Mouse (Mus musculus) R1 (cell line): ENCODE data around the gene Mog.

Experiments used
- DNase-seq: peaks from one replicate; pipeline ENCODE4 v3.0.0-alpha.2; 2018; ENCODE audit warnings: low read depth, low spot score

The Mog gene

DNA sequence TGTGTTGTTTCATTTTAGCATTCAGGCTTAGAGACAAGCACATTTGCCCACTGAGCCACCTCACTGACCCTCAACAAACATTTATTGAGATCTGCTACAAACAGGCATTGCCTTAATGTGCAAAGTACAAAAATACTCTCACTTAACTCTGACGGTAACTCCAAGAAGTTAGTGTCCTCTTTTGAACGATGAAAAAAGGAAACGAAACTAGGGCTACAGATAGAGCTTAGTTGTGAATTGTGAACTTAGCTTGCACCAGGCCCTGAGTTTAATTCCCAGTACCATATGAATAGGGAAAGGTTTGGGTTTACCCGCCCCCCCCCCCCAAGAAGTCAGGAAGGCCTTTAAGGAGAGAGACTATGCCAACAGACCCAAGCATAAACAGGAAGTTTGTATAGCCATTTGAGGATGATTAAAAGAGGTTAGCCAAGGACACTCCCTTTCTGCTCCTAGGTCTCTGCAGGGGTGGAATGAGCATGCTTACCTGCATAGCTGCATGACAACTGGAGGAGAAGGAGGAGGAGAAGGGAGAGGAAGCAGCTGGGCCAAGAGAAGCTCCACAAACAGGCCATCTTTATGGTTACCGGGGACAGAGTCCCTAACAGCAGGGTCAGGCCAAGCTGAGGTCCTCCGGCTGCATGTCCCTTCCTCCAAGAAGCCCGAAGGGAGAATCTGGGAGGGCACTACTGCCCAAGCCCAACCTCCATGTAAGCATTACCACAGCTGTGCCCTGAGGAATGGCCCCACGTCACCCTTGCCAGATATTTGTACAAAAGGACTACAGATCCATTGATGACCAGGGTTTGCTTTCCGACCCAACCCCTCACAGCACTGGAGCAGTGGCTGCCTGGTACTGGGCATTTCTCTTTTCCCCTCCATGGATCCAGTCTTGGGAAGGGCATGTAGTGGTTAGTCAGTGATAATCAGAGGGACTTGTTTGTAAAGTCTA, at the start of gene Mog:
Gene Mog (minus strand): TSS at position 771 of the 949 bp plus-strand sequence.
- peak; percentile 88 for DNase-seq

DNA sequence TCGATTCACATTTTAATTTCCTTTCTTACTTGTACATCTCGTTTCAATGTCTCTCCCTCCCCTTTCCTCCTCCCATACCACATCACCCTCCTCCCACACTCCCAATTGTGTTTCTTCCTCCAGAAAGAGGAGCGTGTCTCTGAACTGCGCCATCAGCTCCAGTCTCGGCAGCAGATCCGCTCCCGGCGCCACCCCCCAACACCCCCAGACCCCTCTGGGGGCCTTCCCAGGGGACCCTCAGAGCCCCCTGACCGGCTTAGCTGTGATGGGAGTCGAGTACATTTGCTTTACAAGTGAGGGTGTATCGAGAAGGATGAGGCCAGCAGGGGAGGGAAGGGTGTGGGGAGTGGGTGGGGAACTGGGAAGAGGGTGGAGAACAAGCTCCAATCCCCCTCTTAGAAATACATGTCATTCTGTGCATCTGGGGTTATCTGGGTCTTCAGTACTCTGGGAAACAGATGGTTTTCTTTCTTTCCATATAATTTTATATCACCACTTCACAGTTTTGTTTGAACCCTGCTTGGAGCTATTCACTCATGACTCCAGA, 49.6 kb upstream of the Mog start:
- peak; percentile 76 for DNase-seq

DNA sequence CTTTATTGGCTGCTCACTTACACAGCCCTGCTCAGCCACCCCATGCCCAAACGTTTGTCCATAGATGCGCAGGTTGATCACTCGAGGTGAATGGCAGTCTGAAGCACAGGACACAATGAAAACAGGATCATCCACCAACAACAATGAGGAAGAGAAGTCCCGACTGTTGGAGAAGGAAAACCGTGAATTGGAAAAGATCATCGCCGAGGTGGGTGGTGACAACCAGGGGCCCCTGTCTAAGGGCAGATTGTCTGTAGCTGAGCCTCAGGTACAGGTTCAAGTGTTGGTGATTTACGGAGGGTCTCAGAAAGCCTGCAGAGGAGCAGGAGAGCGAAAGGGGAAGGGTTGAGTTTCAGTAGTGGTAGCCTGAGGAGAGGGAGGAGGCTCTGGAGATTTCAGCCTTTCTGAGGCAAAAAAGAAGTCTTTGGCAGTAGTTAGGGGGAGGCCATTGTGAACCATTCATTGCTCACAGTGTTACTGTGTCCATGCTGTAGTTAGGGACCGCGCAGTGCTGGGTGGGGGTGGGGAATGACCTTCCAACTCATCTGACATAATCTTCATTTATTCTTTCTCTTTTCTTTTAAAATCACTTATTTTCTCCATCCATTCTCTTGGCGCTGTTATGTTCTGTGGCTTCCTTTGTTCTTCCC, 49.0 kb upstream of the Mog start:
- DNase-seq, result peak; percentile 50

DNA sequence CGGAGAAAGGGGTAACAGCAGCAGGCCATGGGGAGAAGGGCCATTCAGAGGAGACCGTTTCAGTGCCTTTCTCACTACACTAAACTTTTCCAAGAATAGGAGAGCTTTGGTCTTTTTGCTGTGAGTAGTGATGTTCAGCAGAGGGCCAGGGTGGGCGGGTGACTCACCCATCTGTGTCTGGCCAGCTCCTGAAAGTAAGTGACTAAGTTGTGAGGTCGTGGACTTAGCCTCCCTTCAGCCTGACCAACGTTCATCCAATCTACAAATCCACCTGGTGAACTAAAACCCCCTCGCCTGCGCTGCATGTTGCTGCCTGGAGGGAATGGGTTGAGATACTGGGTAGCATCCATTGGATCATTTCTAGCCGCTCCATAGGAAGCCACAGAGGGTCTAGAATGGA, 46.9 kb upstream of the Mog start:
- no peak for DNase-seq

DNA sequence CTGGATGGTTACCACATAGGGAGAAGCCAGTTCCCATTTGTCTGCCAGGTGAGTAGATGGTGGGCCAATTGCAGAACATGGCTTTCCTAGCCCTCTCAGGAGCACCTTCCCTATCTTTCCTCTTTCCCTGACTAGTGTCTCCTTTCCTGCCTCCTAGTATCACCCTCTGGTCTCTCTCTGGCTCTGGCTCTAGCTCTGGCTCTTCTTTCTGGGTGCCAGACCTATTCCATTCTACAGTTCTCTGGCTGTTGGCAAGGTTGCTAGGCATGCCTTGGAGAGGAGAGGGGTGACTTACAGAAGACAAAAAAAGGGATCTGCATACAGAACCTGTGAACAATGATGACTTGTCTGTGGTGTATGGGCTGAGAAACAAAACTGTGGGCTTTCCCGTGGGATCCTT, 44.7 kb upstream of the Mog start:
- DNase-seq, result no peak

DNA sequence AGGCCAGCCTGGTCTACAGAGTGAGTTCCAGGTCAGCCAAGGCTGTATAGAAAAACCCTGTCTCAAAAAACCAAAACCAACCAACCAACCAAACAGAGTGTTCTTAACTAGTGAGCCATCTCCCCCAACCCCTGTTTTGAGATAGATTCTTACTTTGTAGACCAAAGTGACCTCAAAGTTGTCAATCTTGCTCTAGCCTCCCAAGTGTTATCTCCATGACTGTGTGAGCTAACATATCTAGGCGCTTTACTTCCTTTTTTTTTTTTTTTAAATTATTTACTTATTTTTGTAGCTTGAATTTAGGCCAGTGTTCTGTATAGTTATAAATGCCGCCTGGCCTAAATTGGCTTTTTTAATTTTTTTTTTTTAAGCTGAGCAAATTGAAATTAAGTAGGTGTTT, 42.8 kb upstream of the Mog start:
- no peak for DNase-seq

DNA sequence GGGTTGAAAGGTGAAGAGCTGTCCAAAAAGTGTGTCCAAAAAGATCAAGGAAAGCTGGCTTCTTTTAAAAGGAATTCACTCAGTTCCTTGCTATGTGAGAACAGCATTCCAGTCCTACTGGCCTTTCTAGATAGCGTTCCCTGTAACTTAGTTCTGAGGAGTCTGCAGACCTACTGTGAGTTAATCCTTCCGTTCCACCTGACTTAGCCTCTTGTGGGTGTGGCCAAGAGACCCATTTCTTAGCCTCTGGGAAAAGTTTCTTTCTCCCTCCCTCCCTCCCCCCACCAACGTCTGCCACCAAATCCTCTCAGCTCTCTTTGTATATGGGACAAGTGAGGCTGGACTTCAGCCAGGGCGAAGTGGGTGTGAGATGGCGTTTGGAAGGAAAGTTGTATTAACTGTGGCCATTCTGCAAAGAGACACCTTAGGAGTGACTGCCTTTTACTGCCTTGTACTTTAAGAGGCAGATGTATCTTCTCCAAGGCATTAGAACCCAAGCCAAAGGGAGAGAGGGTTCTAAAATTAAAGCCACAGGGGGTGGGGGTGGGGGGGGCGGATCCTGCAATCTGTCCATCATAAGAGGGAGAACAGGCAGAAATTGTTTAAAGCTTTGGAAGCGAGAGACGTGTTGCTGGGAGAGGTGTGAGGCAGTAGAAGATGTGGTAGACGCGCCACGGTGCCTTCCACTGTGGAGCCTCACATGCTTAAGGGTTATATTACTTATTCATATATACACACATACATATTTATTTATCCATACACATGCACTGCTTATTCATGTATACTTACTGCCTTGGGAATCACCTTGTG, 40.7 kb upstream of the Mog start:
- peak; percentile 92 for DNase-seq

DNA sequence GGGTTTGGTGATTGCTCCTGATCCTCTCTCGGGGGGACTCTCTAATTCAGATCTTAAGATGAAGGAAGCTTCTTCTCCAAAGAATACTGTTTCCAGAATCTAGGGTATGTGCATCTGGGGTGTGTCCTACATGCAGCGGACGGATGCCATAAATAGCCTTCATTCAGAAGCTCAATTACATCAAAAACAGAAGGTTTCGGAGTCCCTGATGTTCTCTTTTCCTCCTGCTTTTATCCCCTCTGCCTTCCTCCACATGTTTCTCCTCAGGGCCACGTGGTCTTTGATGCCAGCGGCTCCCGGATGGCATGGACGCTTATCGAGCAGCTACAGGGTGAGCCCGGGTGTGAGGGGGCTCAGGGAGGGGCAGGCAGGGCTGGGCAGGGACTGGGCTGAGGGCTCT, 39.9 kb upstream of the Mog start:
- no peak for DNase-seq

DNA sequence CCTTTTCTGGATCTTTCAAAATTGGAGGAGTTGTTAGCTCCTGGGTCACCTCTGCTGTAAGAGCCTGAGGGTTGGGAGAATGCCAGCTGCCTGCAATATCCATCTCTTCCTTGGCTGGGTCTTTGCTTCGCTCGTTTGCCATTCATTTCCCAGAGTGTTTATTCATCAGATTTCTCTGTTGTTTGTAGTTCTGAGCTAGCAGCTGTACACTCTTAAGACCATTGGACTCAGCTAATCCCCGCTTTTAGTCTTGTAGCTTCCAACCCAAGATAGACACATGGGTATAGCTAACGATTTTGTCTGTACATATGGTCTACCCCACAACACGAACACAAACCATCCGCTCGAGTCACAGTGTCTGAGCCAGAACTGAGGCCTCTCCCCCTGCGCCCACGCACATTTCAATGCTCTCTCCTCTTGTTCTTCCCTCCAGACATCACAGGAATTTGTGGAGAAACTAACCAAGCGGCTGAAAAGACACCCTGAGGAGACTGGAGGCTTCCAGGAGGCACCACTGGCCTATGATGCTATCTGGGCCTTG, 39.0 kb upstream of the Mog start:
- DNase-seq, result no peak

DNA sequence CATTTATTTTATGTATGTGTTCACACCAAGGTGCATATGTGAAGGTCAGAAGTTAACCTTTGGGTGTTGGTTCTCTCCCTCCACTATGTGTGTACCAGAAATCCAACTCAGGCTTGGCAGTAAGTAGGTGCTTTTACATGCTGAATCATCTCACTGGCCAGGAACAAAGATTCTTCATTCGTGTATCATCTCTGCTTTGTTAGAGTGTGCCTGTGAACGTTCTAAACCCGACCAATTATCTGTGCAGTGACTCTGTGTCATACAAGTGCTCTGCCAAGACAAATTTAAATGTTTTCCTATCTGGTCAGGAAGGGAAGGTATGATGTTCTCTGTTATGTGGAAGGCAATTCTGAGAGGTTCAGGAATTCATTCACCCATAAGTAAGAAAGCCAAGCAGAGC, 38.2 kb upstream of the Mog start:
- DNase-seq, result no peak

DNA sequence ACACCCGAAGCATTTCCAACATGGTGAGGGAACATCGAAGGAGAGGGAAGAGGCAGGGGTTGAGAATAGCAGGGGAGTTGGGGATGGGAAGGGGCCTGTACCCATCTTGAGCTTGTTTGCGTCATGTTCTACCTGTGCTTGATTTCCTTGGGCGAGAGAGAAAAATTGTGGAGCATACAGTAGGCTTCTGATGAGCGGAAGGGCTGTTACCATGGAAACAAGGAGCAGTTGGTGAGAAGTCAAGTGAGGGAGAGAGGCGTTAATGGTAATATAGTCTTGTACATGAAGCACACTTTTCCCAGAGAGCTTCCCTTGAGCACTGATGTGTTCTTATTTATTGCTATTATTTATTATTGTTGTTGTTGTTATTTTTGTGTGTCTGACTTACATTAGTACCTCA, 33.8 kb upstream of the Mog start:
- DNase-seq, result peak; percentile 56

DNA sequence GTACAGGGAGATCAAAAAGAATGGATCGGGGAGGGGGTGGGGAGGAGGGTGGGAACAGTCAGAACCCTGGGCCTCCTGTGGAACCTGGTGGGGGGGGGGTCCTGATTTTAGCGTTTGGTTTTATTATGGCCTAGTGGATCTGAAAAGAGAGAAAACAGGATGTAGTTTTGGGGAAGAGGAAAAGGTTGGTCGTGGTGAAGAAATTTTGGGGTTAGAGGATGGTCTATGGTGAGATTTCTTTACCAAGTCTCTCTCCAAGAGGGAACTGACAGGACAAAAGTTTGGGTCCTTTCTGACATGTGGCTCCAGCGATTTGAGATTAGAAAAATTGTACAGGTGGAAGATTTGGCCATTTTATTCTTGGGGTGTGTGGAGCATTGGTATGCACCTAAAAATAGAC, 28.5 kb upstream of the Mog start:
- no peak for DNase-seq

DNA sequence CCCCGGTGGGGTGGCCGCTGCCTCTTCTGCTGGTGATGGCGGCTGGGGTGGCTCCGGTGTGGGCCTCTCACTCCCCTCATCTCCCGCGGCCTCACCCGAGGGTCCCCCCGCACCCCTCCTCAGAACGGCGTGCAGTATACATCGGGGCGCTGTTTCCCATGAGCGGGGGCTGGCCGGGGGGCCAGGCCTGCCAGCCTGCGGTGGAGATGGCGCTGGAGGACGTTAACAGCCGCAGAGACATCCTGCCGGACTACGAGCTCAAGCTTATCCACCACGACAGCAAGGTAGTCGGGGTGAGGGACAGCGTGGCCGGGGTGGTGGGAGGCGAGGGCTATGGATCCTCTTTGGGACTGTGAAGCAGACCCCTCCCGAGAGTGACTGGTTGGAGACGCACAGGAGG, 27.7 kb upstream of the Mog start:
- DNase-seq, result no peak

DNA sequence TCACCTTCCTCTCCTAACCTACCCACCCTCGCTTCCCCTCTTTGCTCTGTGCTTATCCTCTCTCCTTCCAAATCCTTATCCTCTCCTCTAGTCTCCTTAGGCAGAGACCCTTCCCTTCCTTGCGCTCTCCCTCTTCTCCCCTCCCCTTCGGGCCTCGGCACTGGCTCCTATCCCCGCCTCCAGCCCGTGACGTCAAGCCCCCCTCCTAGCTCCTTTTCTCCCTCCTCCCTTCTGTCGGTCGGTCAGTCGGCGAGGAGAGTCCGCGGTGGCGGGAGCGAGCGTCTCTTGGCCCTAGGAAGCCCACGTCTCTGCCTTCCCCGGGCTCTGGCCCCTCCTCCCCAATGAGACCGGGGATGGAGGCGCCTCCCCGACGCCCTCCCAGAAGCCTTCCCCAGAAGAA, 27.2 kb upstream of the Mog start:
- peak; percentile 89 for DNase-seq

DNA sequence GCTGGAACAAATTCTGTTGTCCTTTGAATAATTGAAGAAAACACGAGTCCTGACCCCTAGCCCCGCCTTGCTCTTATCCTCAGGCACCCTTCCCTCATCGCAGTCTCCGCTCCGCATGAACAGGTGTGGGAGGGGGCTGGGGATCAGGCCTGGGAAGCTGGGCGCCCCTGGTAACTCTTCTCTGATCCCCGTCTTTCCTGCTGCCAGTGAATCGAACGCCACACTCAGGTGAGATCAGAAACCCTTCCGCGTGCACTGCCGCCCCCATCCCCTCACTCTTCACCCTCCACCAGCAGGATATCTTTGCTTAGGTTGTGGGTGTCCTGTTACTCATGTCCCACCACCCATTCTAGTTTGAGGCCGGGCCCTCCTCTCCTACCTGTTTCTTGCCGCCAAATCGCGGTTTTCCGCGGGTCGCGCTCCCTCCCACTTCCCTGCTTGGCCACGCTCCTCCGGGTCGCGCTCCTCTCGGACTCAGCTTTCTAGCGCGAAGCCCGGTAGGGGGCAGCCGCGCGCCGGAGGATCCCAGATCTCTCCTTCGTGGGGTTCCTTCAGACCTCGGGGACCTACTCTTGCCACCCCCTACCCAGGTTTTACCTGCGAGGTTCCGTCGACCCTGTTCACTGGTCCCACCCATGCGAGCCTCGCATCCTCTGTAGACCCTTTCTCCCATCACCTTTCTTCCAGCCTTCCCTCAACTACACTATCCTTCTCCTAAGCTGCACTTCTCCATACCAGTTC, 26.5 kb upstream of the Mog start:
- peak; percentile 83 for DNase-seq

DNA sequence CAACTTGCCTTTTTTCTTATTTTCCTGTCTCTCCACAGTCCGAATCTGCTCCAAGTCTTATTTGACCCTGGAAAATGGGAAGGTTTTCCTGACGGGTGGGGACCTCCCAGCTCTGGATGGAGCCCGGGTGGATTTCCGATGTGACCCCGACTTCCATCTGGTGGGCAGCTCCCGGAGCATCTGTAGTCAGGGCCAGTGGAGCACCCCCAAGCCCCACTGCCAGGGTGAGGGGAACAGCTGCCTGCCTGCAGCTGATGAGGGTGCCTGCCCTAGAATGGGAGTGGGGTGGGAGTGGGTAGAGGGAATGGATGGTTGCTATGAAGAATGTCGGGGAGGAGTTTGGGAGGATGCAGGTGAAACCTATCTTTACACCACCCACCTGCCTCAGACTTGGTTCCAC, 25.2 kb upstream of the Mog start:
- no peak for DNase-seq

DNA sequence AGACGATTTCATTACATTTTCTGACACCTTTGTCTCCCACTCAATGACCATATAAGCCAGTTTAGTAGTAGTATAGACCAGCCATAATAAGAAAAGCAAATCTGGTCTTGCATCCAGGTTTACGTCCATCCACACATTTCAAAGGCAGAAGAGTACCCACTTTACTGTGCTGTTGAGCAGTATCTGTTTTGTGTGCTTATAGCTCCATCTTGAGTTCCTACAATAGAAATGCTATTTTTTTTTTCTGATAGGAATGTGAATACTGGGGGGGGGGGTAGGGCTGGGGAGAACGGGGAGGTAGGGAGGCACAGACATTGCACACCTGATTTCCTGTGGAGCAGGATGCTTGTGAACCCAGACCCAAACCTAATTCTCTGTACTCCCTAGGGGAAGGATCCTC, 24.8 kb upstream of the Mog start:
- no peak for DNase-seq

DNA sequence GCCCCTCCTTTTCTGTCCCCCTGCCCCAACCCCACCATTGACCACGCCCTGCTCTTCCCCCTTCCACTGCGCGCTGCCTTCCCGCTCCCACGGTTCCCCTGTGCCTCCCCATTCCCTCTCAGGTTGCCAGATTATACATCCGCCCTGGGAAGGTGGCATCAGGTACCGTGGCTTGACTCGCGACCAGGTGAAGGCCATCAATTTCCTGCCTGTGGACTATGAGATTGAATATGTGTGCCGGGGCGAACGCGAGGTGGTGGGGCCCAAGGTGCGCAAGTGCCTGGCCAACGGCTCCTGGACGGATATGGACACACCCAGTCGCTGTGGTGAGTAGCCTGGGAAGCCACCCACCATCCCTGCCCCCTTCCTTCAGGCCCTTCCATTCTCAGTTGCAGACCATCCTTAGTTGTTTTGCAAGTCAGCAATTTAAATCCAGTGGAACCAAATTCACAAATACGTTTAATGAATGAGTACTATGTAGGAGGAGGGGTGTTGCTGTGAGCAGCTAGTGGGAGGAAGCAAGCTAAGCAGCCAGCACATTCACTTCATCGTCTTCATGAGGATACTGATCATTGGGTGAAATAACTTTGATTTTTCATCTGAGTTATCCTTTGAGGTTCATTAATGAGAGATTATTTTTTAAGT, 24.3 kb upstream of the Mog start:
- peak; percentile 63 for DNase-seq

DNA sequence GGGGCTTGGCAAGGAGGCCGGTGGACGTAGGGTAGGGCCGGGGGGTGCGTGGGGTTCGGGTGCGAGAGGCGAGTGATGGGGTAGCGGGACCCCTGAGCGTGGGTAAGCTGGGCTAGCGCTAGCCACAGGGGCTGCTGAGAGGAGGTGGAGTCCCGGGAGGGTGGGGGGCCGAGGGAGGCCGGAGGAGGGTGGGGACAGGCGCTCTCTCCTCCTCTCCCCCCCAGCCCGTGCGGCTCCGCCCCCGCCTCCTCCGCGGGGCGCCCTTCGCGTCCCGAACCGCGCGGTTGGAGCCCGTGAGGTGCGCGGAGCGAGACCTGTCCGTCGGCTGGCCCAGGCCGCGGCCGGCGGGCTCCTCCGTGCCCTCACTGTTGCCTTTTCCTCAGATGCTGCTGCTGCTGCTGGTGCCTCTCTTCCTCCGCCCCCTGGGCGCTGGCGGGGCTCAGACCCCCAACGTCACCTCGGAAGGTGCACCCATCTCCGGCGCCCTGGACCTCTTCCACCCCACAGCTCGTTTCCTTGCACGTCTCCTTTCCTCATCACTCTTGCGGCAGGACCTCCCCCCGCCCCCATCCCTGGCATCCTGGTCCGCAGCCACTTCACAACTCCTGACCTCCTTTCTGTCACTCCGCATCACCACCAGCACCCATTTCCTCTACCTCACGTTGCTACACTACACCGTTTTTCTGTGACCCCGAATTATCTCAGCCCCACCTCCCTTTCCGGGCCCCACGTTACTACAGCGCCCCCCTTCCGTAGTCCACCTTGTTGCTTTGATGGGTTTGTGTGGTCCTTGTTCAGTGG, 23.3 kb upstream of the Mog start:
- DNase-seq, result peak; percentile 78
